Mouse (Mus musculus) heart, adult 2 months (tissue): ENCODE measurements around the gene Mt1. TPM values are rescaled to one million over a fixed set of nuclear protein-coding genes. Genes with fewer than 3 reads are reported as not detected.
"Not testable (repeated sequence)": the region's sequence is repeated elsewhere in the genome, so short reads cannot be mapped to it uniquely, and the experiment has no call there.

ENCODE experiments used
- DNase-seq, 2 experiments: peaks; one replicate each; pipeline ENCODE4 v3.0.0; 2021
- H3K27ac ChIP-seq: fragments of 200-600 bp; 2 replicates; pipeline ENCODE4 v1.8.1; 2022
- H3K27me3 ChIP-seq: fragments of 200-500 bp; 2 replicates; pipeline ENCODE4 v1.6.1; 2012; ENCODE audit warnings: mild to moderate bottlenecking, low read length, inconsistent platforms, mixed read lengths; ENCODE audit not compliant: control insufficient read depth, insufficient read depth
- H3K36me3 ChIP-seq: fragments of 200-500 bp; 2 replicates; pipeline ENCODE4 v1.6.1; 2012; ENCODE audit warnings: low read length, inconsistent platforms; ENCODE audit not compliant: control insufficient read depth, insufficient read depth
- H3K4me1 ChIP-seq: fragments of 200-500 bp; 2 replicates; pipeline ENCODE4 v1.6.1; 2011; ENCODE audit warnings: low read length; ENCODE audit not compliant: control insufficient read depth, insufficient read depth
- H3K4me3 ChIP-seq: fragments of 200-600 bp; 2 replicates; pipeline ENCODE4 v1.8.1; 2022
- H3K79me2 ChIP-seq: fragments of 200-500 bp; replicated peaks from 2 replicates; pipeline ENCODE4 v1.6.1; 2012; ENCODE audit warnings: mild to moderate bottlenecking, inconsistent platforms, low read length, moderate library complexity, mixed read lengths; ENCODE audit not compliant: control insufficient read depth, insufficient read depth
- H3K9ac ChIP-seq: fragments of 200-500 bp; 2 replicates; pipeline ENCODE4 v1.6.1; 2012; ENCODE audit warnings: low read depth, mild to moderate bottlenecking, control low read depth, inconsistent platforms, low read length, mixed read lengths
- CTCF ChIP-seq: fragments of 200-600 bp; IDR thresholded peaks from 2 replicates; pipeline ENCODE4 v1.8.1; 2022; ENCODE audit warnings: antibody characterized with exemption, mild to moderate bottlenecking, moderate library complexity
- EP300 ChIP-seq: fragments of 200-500 bp; IDR thresholded peaks from 2 replicates; pipeline ENCODE4 v1.6.1; 2011; ENCODE audit warnings: low read depth, low read length, control low read depth; ENCODE audit not compliant: insufficient read depth
- POLR2A ChIP-seq: fragments of 200-500 bp; IDR thresholded peaks from 2 replicates; pipeline ENCODE4 v1.6.1; 2011; ENCODE audit warnings: mild to moderate bottlenecking, low read depth, low read length, control low read depth; ENCODE audit not compliant: insufficient read depth
- WGBS: fragments of 180-500 bp; shearing (Covaris S2); methylation state at CpG from one replicate; pipeline ENCODE4 v1.1.7; 2018; 5-methylcytosine and 5-hydroxymethylcytosine counted together
- intact Hi-C: fragments of 180-260 bp; cut with DNase I; formaldehyde crosslinking; loops from one replicate; pipeline ENCODE4 v1.15.1; 2025
- polyA plus RNA-seq: library from polyadenylated mRNA; depleted of rRNA; stranded (reverse); fragments of >200 nt; gene quantifications from 2 replicates; pipeline ENCODE4 v1.2.3, GENCODE M21; 2012
- total RNA-seq, 2 experiments: library from RNA; stranded (reverse); gene quantifications; 2 replicates each; pipeline ENCODE4 v1.2.3; 2021

The Mt1 gene
- total and polyA plus RNA-seq, 3 experiments = 279 to 727 (median 438) TPM

DNA sequence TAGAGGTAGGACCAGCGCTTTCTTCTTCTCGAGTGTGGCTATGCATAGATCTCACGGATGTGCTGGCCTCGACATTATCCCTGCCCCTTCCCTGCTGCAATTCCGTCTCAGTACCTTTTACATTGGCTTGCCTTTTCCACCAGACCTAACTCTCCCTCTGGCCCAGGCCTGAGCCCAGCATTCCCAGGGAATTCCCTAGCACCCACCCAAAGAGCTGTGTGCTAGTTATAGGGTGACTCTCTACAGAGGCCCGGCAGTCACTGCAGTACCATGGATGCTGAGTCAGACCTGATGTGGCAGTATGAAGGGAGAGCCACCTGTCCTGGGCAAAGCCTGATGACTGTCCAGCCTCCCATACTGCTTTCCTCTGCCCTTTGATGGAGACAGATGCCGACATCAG is 25.4 kb upstream of the Mt1 start:
- DNase-seq = no peak
- Histone ChIP-seq H3K36me3 (no peaks in the 10 kb centered on the region), H3K27ac (no peak overlapping the region), H3K4me3 (no peak overlapping the region), H3K79me2 (no peaks in the 10 kb centered on the region), H3K27me3 (no peaks in the 10 kb centered on the region), H3K9ac (no peak overlapping the region), H3K4me1 (no peaks in the 10 kb centered on the region; the same call in 1 of the 2 replicates)
- TF ChIP-seq EP300 (no peak), CTCF (no peak)
- 43% methylated on average over 7 of the region's 7 CpGs for WGBS
- intact Hi-C loops = no loop called here

GRCm38 (mm10) chr8:94154537-94154936 is 24.3 kb upstream of the Mt1 start:
- intact Hi-C loops = no loop called here
- 43% methylated on average over 6 of the region's 6 CpGs for WGBS

DNA sequence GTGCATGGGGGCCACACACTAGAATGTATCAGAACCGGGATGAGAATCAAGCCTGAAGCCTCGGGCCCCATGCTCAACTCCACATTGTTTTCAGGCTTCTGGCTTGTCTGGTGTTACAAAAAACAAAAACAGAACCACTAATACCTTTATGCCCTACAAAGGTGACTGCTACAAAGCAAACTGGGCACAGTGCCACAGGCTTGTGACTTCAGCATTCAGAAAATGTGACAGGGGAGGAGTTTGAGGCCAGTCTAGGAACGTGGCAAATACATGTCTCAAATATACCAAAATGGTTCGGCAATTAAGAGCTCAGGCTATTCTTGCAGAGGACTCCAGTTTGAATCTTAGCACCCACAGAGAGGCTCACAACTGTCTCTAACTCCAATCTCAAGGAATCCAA is 22.8 kb upstream of the Mt1 start:
- TF ChIP-seq CTCF (no peak), POLR2A (no peak), EP300 (no peak)
- WGBS = 39% methylated on average over 4 of the region's 4 CpGs
- no peak overlapping the region for H3K27ac ChIP-seq
- no peak overlapping the region for H3K9ac ChIP-seq
- intact Hi-C loops = no loop called here
- no peak overlapping the region for H3K4me3 ChIP-seq
- no peaks in the 10 kb centered on the region for H3K79me2 ChIP-seq
- no peaks in the 10 kb centered on the region for H3K27me3 ChIP-seq
- no peaks in the 10 kb centered on the region for H3K36me3 ChIP-seq
- no peak for DNase-seq
- H3K4me1 ChIP-seq = no peaks in the 10 kb centered on the region; the same call in 1 of the 2 replicates

More at GRCm38 (mm10) chr8:94154537-94154936, 24.3 kb upstream of the Mt1 start:
- TF ChIP-seq POLR2A (no peak), EP300 (no peak), CTCF (no peak)
- no peaks in the 10 kb centered on the region; the same call in 1 of the 2 replicates for H3K4me1 ChIP-seq
- no peaks in the 10 kb centered on the region for H3K27me3 ChIP-seq
- H3K36me3 ChIP-seq = no peaks in the 10 kb centered on the region
- no peak for DNase-seq
- H3K9ac ChIP-seq = no peak overlapping the region
- no peak overlapping the region for H3K4me3 ChIP-seq
- no peaks in the 10 kb centered on the region for H3K79me2 ChIP-seq
- no peak overlapping the region for H3K27ac ChIP-seq

- not testable (repeated sequence) for DNase-seq, H3K27ac ChIP-seq, H3K79me2 ChIP-seq, H3K4me3 ChIP-seq, H3K27me3 ChIP-seq, H3K4me1 ChIP-seq, H3K36me3 ChIP-seq, H3K9ac ChIP-seq
- 74% methylated on average over 8 of the region's 8 CpGs for WGBS
- intact Hi-C loops = loop anchor here (2.0 kb wide), 1 partner anchor 21 kb away; no protein-coding TSS in a partner anchor
Measured at GRCm38 (mm10) chr8:94165772-94166171, 13.1 kb upstream of the Mt1 start.

DNA sequence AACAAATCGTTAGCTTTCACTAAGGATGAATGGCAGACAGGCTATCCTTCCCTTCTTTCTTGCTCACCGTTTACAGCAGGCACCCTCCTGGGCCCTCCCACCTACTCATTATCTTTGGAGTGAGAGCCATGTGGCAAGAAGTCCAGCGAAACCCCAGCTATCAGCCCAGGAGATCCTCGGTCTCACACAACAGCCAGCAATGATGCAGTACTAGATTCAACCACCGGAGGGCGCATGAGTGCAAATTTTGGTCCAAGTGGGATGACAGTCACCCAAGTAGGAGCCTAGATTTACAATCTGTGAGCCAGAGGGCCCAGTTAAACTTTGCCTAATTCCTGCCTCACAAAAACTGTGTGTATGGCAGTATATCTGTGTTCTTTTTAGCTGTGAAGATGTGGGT is 11.6 kb upstream of the Mt1 start:
- TF ChIP-seq CTCF (no peak; the same call in 1 of the 2 replicates), EP300 (peak; percentile 57; the same call in 1 of the 2 replicates)
- DNase-seq = peak; percentile 81 to 94
- Histone ChIP-seq H3K4me1 (peaks cover 7% of the 10 kb centered on the region), H3K79me2 (no peaks in the 10 kb centered on the region), H3K9ac (no peak overlapping the region), H3K27me3 (no peaks in the 10 kb centered on the region), H3K36me3 (no peaks in the 10 kb centered on the region), H3K4me3 (no peak overlapping the region), H3K27ac (no peak overlapping the region)
- intact Hi-C loops = loop anchor here (1.0 to 2.0 kb wide), 2 partner anchors 20 to 32 kb away; no protein-coding TSS in a partner anchor
- 6% methylated on average over 6 of the region's 6 CpGs for WGBS

GRCm38 (mm10) chr8:94169547-94169946 is 9.3 kb upstream of the Mt1 start:
- H3K36me3 ChIP-seq = no peaks in the 10 kb centered on the region
- no peak overlapping the region for H3K4me3 ChIP-seq
- WGBS = 90% methylated on average over 5 of the region's 5 CpGs
- H3K9ac ChIP-seq = no peak overlapping the region
- H3K4me1 ChIP-seq = peaks cover 7% of the 10 kb centered on the region
- no peak for DNase-seq
- H3K79me2 ChIP-seq = no peaks in the 10 kb centered on the region
- H3K27me3 ChIP-seq = no peaks in the 10 kb centered on the region
- no peak overlapping the region for H3K27ac ChIP-seq
- no peak for TF ChIP-seq CTCF
- TF ChIP-seq EP300 = no peak
- TF ChIP-seq POLR2A = no peak
- intact Hi-C loops = no loop called here
